Comparison of ENCODE assay signal across 9 mouse cellular contexts in genomic region chr11:34843517-34843916, GRCm38 (mm10). TPM values are rescaled to one million over a fixed set of nuclear protein-coding genes. Genes with fewer than 3 reads are reported as not detected.
DNase-seq lines count a peak whose midpoint lies in the region; ATAC-seq lines count a peak whose summit lies in the region.
"Had no signal": no experiment of that assay in that cellular context is flagged by ENCODE, and none has a peak within 500 bp of the region (broad histone marks: within the 10 kb centered on the region; RNA-seq: fewer than 3 reads in every experiment).

No protein-coding gene starts in this region.

- H3K9me3 ChIP-seq in heart, embryonic 12.5 days (replicated peaks), result no peaks in the 10 kb centered on the region
- no peaks in the 10 kb centered on the region for H3K9me3 ChIP-seq in neural tube, embryonic 11.5 days (ENCODE audit: control insufficient read depth, low read length)
- H3K9me3 ChIP-seq: neural tube, embryonic 12.5 days had no signal

- ATAC-seq in heart, embryonic 12.5 days (ENCODE audit: insufficient number of reproducible peaks, low FRiP score), result no peak
- ATAC-seq in neural tube, embryonic 11.5 days (ENCODE audit: insufficient read depth, low FRiP score, low TSS enrichment), result no peak

- H3K27ac ChIP-seq in heart, embryonic 12.5 days (ENCODE audit: poor library complexity, severe bottlenecking), result no peak overlapping the region
- H3K27ac ChIP-seq in neural tube, embryonic 11.5 days (ENCODE audit: low read depth, low read length), result no peak overlapping the region
- H3K27ac ChIP-seq: neural tube, embryonic 12.5 days had no signal

- no peak overlapping the region for H3K9ac ChIP-seq in heart, embryonic 12.5 days
- H3K9ac ChIP-seq in neural tube, embryonic 11.5 days (ENCODE audit: low read length), result no peak overlapping the region
- H3K9ac ChIP-seq: neural tube, embryonic 12.5 days had no signal

- peak; percentile 41 for DNase-seq in heart, adult 8-10 months (ENCODE audit: low spot score)
- DNase-seq in neural tube, embryonic 11.5 days (ENCODE audit: low spot score), result peak; percentile 16
- no peak for DNase-seq in neural tube, embryonic 10.5 days (ENCODE audit: extremely low spot score, low spot score)
- peak; percentile 33 for DNase-seq in embryo, embryonic 9.5 days (ENCODE audit: extremely low spot score)
- no peak for DNase-seq in spleen, postnatal 36 days (ENCODE audit: low spot score in 2 of 2)
- DNase-seq in layer of hippocampus, postnatal 25 days (ENCODE audit: extremely low spot score in 1 of 2, low spot score in 1 of 2), result no peak
- DNase-seq in thymus, adult 18-20 months, result no peak

- peaks cover 13% of the 10 kb centered on the region for H3K4me1 ChIP-seq in heart, embryonic 12.5 days (replicated peaks)
- H3K4me1 ChIP-seq in neural tube, embryonic 11.5 days (ENCODE audit: control insufficient read depth, insufficient read depth, low read length), result no peaks in the 10 kb centered on the region
- H3K4me1 ChIP-seq: neural tube, embryonic 12.5 days had no signal

- H3K4me3 ChIP-seq in heart, embryonic 12.5 days, result no peak overlapping the region
- H3K4me3 ChIP-seq in neural tube, embryonic 11.5 days (ENCODE audit: low read depth, low read length), result no peak overlapping the region
- H3K4me3 ChIP-seq: neural tube, embryonic 12.5 days had no signal

- H3K27me3 ChIP-seq in heart, embryonic 12.5 days (replicated peaks), result peaks cover 3% of the 10 kb centered on the region; the same call in 1 of the 2 replicates
- H3K27me3 ChIP-seq in neural tube, embryonic 11.5 days (ENCODE audit: control insufficient read depth, insufficient read depth, low read length), result no peaks in the 10 kb centered on the region
- H3K27me3 ChIP-seq: neural tube, embryonic 12.5 days had no signal

- 39% methylated on average over 5 of the region's 5 CpGs for WGBS in heart, embryonic 12.5 days
- 33% methylated on average over 5 of the region's 5 CpGs for WGBS in neural tube, embryonic 11.5 days

- H3K36me3 ChIP-seq in heart, embryonic 12.5 days, result no peaks in the 10 kb centered on the region
- H3K36me3 ChIP-seq in neural tube, embryonic 11.5 days (ENCODE audit: control insufficient read depth, insufficient read depth, low read length), result no peaks in the 10 kb centered on the region
- H3K36me3 ChIP-seq: neural tube, embryonic 12.5 days had no signal

- H3K4me2 ChIP-seq in heart, embryonic 12.5 days, result no peak overlapping the region
- no peak overlapping the region for H3K4me2 ChIP-seq in neural tube, embryonic 11.5 days (ENCODE audit: low read depth)
- H3K4me2 ChIP-seq: neural tube, embryonic 12.5 days had no signal

RNA-seq across cellular contexts. Expression of gene Spdl1, which starts 10.1 kb away (rescaled TPM):
- under 1 TPM in 3 of 4 experiments, not detected in 1; 0.12 to 0.26 (median 0.22) TPM for total RNA-seq in heart, adult 8-10 months (2022)
- polyA plus RNA-seq in heart, embryonic 12.5 days (2016; fragmentation: Nextera tagmentation; extraction: Ambion mirVana), result 18.8 and 19.2 TPM in 2 replicates
- 23.9 and 26.3 TPM in 2 replicates for polyA plus RNA-seq in neural tube, embryonic 11.5 days (2014; fragmentation: Nextera tagmentation; extraction: Ambion mirVana)
- total RNA-seq in layer of hippocampus, postnatal 25 days (2021), result under 1 TPM; 0.52 to 0.57 TPM

RNA-seq across cellular contexts. Expression of gene Dock2, which starts 59.8 kb away (rescaled TPM):
- 1 to 10 TPM; 1.3 to 5.2 (median 1.8) TPM for total RNA-seq in heart, adult 8-10 months (2022)
- 0.42 and 0.72 TPM in 2 replicates for polyA plus RNA-seq in heart, embryonic 12.5 days (2016; fragmentation: Nextera tagmentation; extraction: Ambion mirVana)
- polyA plus RNA-seq in neural tube, embryonic 11.5 days (2014; fragmentation: Nextera tagmentation; extraction: Ambion mirVana), result 0.82 and 0.85 TPM in 2 replicates
- total RNA-seq in layer of hippocampus, postnatal 25 days (2021), result 1 to 10 TPM; 2.8 to 3.6 TPM

Comparison
In these comparisons a context has a peak if more than half of its experiments do, and no peak if none do; other contexts are left out.
1. DNase-seq: peak in heart, adult 8-10 months (single experiment), neural tube, embryonic 11.5 days (single experiment) and embryo, embryonic 9.5 days (single experiment); none in neural tube, embryonic 10.5 days (single experiment), spleen, postnatal 36 days (0 of 2), layer of hippocampus, postnatal 25 days (0 of 2) and thymus, adult 18-20 months (0 of 2).